Mouse (Mus musculus) cortical plate, adult 2 months (tissue): ENCODE results near the gene Zfp786.

Source experiments
- CTCF ChIP-seq: fragments of 200-500 bp; IDR thresholded peaks from 2 replicates; pipeline ENCODE4 v1.5.1; 2011; ENCODE audit warnings: mild to moderate bottlenecking, control low read depth, low read length; ENCODE audit not compliant: insufficient read depth; ENCODE audit errors: extremely low read depth
- POLR2A ChIP-seq: fragments of 200-500 bp; IDR thresholded peaks from 2 replicates; pipeline ENCODE4 v1.6.1; 2011; ENCODE audit warnings: mild to moderate bottlenecking, low read length, control low read depth; ENCODE audit not compliant: insufficient read depth; ENCODE audit errors: extremely low read depth

GRCm38 (mm10) chr6:47793284-47793683 is 37.4 kb downstream of the Zfp786 start:
- TF ChIP-seq CTCF (no peak), POLR2A (no peak)
